Mouse (Mus musculus) regulatory T cell (primary cell): Measurements from ENCODE around the gene Prss29.

Experiments
- in situ Hi-C: fragments of 300-600 bp; cut with MboI, MseI; formaldehyde crosslinking; loops from one replicate; pipeline ENCODE4 v1.15.1; 2025; ENCODE audit warnings: high pct_unique_total_duplicates

The Prss29 gene

DNA sequence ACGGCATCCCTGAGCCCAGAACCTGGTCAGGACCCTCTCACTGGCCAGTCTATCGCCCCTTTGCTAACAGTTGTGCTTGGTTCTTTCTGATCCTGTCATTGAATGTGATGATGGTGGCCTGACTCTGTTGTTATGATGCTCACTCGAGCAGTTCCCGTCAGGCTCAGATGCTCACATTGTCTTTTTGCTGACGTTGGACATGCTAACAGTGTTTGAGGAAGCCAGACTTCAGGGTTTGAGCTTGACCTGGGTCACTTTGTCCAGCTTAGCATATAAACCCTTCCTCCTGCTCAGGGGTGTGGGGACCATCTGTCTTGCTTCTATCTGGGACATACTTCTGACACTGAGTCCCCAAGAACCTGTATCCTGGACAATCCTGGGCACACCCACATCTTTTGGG, at the start of gene Prss29:
Gene Prss29, plus strand, starts transcription at position 301 of the 400 bp plus-strand sequence.
- in situ Hi-C loops = no loop called here

DNA sequence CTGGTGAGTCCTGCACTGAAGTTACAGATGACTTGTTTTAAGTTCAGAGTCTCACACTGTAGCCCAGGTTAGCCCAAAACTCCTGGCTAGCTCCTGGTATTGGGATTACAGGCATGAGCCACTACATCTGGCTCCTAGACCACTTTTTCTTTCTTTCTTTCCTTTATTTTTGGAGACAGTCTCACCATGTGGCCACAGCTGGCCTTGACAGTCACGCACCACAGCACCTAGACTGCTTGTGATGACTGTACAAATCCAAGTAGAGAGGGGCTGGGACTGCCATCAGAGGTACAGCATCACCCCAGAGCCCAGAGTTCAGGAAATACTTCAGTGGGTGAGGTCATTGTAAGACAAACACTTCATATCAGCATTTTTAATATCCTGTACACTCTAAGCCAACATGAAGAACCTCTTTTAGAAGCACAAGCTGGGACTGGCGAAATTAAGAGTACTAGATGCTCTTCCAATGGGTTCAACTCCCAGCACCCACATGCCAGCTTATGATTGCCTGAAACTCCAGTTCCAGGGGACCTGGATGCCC, 47.6 kb upstream of the Prss29 start:
- in situ Hi-C loops = loop anchor here (5.0 to 10.0 kb wide), 2 partner anchors 84 to 256 kb away; partner anchors contain the start of genes Cramp1l, Ift140 and Unkl

DNA sequence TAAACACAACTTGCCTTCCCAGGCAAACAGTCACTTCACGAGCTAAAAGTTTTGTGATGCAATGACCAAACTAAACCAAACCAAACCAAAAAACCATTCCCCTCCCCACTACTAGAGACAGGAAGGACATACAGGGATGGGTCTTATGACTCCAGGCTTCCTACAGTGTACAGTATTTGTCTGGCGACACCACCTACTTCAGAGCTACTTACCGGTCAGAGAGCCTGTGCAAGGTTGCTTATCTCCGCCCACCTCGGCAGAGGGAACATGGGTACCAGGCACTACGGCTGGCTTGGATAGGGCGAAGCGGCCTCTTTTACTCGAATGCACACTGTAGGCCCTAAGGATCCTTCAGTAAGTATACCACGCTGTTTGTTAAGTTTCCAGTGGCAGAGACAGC, 46.1 kb upstream of the Prss29 start:
- in situ Hi-C loops = loop anchor here (5.0 to 10.0 kb wide), 2 partner anchors 85 to 258 kb away; partner anchors contain the start of genes Cramp1l, Ift140 and Unkl

DNA sequence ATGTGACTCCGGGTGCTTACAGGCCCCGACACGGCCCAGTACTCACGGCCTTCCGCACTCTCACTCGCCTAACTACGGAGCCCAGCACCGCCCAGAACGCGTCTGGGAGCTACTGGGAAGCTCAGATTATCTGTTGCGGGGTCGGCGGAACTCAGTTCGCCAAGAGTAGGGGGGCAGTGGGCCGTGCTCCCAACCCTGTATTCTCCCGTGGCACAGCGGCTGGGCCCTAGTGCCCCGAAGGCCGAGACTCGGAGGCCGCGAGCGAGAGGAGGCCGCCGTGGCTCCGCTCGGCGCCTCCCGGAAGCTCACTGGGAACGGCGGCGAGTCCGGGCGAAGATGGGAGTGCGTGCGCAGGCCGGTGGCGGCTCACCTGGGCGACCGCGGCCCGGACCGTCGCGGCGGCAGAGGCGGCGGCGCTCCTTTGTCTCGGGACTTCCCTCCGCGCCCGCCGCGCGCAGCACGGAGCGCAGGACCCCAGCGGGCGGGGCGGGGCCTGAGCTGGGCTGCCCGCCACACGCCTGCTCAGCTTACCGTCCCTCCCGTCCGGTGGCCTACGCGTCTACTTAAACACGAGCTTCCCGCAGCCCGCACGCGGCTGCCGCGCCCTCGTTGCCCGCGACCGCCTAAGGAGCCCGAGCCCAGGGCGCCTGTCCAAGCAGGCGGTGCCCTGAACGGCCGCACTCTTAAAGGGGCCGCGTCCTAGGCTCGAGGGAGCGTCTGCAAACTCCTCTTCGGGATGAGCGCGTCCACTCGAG, 45.3 kb upstream of the Prss29 start:
- in situ Hi-C loops = loop anchor here (5.0 to 10.0 kb wide), 2 partner anchors 86 to 258 kb away; partner anchors contain the start of genes Cramp1l, Ift140 and Unkl

DNA sequence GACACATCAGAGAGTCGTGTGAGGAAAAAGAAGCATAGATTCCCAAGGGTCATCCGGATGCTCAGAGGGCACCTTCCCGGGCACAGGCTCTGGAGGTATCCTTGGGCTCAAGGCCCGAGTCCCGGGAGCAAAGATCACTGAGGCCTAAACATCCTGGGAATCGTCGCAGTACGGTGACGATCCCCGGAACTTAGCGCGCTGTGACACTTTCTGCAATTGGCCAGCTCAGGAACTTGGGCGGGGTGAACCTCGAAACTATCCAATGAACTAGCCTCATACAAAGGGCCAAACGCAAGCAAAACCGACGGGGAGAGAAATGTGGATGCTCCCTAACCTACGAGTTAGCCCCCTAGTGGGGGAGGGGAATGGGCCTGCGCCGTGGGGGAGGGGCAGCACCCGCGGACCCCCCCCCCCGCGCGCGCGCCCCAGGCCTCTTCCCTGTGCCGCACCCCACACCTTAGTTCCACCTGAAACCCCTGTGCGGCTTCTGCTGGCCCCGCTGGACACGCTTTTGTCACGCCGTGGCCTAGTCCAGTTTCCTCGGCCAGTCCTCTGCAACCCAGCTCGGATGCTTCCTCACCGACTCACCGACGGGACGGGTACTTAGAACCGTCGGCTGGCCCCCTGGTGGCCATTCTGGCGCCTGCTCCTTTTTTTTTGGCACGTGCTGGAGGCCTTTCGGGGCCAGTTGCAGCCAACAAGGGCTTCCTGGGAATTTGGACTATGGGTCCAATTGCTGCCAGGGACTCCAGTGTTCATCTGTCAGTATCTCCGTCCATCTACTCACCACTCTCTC, 44.5 kb upstream of the Prss29 start:
- in situ Hi-C loops = loop anchor here (5.0 to 10.0 kb wide), 2 partner anchors 87 to 259 kb away; partner anchors contain the start of genes Cramp1l, Ift140 and Unkl

DNA sequence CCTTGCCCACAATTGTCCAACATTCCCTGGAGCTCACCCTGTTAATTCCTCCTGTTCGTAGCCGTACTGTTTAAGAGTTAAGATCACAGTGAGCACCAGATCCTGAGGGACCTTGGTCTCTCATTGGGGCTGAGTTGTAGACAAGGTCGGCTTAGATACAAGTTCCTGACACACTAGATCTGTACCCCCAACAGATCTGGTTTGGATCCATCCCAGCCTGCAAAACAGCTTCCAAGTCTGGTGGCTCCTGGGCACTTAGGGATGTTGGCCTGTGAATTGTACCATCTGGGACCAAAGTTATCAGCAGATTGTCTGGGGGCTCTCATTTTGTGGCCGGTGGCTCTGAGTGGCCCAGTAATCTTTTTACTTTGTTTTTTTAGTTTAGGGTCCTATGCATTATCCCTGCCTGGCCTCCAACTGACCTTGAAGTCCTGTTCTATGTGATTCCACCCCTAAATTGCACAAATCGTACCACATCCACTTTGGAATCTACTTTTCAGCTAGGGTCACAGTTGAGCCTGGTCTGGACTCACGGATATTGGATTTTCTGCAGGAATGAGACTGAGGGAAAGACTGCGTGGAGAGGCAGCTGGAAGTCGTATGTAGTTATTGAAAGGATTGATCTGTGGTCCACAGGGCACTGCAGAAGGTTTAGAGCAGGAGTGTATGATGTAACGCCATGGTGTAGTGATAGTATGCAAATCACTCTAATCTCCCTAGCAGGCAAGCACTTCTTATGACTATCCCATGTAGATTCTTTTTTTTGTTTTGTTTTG, 43.7 kb upstream of the Prss29 start, which contains the start of gene Ube2i:
Gene Ube2i, minus strand, starts transcription at position 52 of the 776 bp plus-strand sequence.
- in situ Hi-C loops = loop anchor here (5.0 to 10.0 kb wide), 2 partner anchors 87 to 260 kb away; partner anchors contain the start of genes Cramp1l, Ift140 and Unkl

DNA sequence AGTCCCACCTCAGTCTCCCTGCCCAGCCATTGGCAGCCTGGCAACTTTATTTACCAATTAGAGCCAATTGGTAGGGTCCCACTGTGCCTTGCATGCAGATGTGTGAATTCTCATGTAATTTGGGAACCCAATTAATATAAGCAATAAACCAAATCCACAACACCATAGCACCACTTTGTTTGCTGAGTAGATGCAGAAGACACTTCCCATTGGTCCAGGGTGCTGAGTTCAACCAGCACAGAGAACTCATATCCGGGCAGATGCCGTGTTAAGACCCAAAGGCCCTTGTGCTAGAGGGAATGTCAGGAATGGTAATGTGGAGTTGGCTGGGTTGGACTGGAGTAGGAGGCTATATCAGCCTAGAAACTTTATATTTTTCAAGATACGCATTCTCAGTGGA, 42.6 kb upstream of the Prss29 start:
- in situ Hi-C loops = loop anchor here (10.0 kb wide), 1 partner anchor 261 kb away; the partner anchor contains the start of genes Cramp1l and Ift140

DNA sequence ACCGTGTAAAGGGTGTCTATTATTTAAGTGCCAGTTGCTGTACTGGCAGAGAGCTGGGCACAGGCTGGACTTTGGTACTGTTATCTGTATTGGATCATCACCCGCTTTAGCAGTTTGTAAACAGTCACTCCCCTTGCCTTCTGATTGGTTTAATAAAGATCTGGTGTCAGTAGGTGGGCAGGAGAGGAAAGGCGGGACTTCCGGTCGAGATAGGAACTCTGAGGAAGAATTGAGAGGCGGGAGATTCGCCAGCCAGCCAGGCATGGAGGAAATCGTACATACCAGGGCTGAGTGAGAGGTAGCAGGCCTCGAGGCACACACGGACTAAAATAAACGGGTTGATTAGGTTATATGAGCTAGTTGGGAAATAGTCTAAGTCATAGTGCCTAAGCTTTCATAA, 36.3 kb upstream of the Prss29 start:
- in situ Hi-C loops = no loop called here

DNA sequence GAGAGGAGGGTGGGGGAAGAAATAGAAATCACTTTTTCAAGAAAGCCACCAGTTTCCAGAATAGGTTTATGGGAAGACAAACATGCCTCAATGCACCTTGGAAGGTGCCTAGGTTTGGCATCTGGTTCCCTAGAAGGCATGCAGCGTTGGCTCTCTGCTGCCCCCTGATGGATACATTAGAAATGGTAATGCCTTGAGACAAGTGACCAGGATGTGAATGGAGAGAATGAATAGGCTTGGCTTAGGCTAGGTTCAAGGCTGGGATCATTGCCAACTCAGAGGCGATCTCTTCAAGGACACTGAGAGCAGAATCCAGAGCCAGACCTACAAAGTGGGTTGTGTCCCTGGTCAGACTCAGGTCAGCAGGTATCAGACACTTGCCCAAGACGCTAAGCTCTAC, 33.4 kb upstream of the Prss29 start:
- in situ Hi-C loops = no loop called here

DNA sequence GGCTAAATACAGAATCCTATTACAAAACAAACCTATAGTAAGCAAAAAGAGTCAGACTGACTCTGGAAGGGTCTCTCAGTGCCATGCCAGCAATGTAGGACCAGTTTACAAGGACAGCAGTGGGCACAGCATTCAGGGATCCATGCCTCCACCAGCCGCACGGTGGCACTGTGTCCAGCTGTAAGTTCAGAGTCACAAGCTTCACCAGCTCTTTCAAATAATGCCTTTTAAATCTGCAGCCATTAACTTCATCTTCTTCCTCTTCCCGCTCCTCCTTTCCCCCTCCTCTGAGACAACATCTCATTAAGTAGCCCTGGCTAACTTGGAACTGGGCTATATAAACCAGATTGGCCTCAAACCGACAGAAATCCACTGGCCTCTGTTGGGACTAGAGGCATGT, 29.6 kb upstream of the Prss29 start:
- in situ Hi-C loops = no loop called here

DNA sequence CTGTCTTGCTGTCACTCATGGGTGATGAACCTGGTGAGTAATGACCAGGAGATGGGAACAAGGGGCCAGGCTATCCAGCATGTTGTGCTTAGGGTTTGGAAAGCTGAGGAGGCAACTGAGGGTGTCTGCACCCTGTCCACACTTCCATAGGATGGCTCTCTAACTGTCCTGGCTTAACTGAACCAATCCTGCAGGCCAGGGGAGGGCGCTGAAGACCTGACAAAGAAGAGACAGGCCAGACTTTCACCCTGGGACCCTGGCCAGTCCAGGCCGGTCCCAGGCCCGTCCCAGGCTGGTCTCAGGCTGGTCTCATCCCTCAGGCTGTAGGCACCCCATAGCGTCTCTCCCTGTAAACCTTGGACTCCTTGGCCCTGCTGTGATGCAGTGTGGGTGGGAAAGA, 28.0 kb upstream of the Prss29 start:
- in situ Hi-C loops = no loop called here

DNA sequence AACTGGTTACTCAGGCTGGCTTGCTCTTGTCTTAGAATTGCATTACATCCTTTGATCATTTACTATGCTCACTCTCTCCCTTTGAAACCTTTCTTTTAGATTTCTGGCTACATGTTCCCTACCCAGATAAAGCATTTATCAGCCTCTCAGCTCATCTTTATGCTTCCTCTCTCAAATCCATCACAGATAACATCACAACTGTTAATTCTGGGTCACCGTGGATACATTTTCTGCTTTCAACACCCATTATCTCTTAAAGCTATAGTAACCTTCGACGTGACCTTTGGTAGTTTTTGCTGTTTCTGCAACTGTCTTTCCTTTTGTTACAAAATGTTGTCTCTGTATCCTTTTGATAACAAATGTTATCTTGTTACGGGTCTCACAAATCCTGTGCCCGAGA, 25.0 kb upstream of the Prss29 start:
- in situ Hi-C loops = no loop called here

DNA sequence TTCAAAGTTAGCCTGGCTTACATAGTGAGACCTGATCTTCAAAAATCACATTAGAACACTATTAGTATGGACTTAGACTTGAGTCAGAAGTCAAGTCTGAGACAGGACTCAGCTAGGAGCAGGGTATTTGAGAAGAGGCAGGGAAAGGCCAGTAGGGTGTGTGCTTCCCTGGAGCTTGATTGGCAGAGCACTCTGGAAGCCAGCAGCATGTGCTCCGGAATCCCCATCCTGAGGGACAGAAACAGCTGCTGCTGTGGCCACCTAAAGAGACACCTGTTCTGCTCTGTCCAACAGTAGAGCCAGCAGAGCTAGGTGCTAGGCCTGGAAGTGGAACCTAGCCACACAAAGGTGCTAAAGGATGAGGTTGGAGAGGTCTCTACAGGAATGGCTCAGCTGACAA, 24.3 kb upstream of the Prss29 start:
- in situ Hi-C loops = no loop called here

DNA sequence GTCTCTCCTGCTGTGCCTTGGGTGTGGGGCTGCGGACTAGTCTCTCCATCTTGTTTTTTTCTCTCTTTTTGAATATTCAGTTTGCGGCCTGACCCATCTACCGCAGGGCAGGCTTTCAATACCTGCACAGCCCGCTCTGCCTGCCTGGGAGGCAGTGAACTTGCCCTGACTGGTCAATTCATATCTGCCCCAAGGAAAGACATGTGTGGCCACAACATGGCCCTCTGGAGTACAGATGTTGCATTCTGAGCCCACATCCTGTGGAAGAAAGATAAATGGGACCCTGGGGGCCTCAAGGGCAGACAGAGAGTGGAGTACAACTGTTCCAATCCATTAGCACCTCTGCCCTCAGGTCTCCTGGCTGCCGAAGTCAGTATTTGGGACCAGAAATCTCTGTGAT, 20.4 kb upstream of the Prss29 start, which contains the start of gene Prss34:
Gene Prss34, plus strand, starts transcription at position 301 of the 400 bp plus-strand sequence.
- in situ Hi-C loops = no loop called here

DNA sequence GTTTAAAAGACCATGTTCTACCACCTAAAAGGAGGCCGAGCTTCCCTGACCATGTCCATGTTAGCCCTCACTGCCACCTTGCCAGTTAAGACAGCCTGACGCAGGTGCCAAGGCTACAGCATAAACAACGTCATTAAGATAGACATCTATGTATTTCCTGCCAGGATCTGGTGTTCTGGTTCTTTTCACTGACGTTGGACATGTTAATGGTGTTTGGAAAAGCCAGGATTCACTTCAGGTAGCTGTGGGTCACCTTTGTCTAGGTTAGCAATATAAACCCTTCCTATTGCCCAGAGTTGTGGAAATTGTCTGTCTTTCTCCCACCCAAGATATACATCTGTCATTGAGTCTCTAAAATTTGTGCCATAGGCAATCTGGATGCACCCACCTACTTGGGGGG, 10.1 kb upstream of the Prss29 start, which contains the start of gene Prss28:
Gene Prss28, plus strand, starts transcription at position 301 of the 400 bp plus-strand sequence.
- in situ Hi-C loops = no loop called here

DNA sequence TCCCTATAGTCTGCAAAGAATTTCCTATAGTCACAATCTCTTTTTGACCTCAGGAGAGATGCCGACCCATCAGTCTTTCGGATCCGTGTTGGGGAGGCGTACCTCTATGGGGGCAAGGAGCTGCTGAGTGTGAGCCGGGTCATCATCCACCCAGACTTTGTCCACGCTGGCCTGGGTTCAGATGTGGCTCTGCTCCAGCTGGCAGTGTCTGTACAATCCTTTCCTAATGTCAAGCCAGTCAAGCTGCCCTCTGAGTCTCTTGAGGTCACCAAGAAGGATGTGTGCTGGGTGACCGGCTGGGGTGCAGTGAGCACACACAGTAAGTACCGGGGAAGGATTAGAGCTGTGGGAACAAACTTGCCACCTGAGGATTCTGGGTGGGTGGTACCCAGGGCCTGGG, 2.4 kb downstream of the Prss29 start:
- in situ Hi-C loops = no loop called here

DNA sequence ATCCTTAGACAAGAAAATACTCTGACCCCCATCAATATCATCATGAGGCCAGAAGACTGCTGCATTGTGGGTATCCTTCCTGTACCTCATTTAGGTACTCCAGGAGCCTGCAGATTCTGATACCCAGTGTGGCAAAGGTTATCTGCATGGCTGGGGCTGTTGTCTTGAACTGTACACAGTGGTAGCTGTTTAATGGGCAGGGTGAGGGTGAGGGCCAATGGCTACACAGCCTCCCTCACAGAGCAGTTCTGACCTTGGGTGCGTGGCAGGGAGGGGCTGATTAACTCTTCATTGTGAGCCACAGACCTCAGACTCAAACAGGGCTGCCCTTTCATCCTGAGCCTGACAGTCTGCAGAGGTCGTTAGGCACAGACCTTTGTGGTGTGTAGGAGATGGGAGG, 4.5 kb downstream of the Prss29 start:
- in situ Hi-C loops = no loop called here

DNA sequence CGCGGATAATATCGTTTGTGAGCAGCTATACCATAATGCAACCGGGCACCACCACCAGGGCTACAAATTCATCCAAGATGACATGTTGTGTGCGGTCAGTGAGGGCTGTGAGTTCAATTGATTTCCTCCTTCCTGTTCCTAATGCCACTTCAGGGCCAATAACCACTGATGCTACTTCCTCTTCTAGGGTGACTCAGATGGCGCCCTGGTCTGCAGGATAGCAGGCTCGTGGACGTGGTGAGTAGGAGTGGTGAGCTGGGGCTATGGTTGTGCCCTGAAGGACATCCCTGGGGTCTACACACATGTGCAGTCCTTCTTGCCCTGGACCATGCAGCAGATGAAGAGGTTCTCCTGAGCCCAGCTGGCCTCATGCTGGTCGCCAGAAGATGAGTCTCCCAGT, 13.9 kb downstream of the Prss29 start:
- in situ Hi-C loops = no loop called here

DNA sequence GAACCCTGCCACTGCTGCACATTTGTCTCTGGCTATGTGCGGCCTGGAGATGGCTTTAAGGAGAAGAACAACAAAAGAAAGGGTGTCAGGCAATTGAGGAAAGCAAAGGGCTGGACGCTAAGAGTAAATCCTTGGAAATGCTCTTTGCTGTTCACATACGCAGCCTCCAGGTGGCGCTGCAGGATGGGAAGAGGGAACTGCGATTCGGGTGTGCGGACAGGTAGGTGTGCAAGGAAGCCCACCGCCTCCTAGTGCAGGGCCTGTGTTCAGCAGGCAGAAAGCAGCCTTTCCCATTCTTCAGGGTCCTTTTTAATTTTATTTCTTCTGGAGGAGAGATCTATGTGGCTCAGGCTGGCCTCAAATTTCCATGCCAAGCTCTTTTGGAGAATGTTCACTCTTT, 15.5 kb downstream of the Prss29 start:
- in situ Hi-C loops = no loop called here

DNA sequence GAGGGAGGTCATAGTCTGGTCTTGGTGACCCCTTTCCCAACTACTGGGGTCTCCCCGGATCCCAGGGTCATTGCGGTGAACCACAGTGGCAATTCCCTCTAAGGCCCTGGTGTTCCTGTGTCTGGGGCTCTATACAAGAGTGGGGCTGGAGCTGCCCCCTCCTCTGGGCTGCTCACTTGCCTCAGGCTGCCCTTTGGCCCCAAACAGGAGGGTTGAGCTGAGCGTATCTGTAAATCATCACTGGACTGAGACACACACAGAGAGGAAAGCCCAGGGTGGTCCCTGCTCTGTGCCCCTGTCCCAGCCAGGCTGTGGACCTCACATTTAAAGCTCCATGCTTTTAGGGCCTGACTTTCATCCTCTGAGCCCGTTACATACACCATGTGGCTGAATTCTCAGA, 19.8 kb downstream of the Prss29 start:
- in situ Hi-C loops = no loop called here

DNA sequence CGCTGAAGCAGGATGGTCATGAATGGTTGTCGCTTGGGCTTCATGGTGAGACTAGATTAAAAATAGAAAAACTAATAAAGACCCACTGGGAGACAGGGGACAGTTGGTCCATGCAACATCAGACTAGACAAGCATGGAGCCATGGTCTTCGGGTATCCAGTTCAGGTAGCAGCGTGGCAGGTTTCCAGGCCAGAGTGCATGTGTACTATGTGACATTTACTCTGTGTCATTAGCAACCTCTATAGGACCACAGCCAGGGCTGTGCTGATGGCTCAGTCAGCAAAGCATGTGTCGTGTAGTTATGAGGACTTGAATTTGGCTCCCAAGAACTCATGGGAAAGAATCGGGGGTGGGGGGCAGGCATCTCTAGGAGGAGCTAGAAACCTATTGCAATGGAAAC, 21.5 kb downstream of the Prss29 start:
- in situ Hi-C loops = no loop called here
